Mouse (Mus musculus): ENCODE results near the gene Spns2.
"Not testable (repeated sequence)": the region's sequence is repeated elsewhere in the genome, so short reads cannot be mapped to it uniquely, and the experiment has no call there.

Spns2 gene

GRCm38 (mm10) chr11:72473540-72473939, 16.2 kb downstream of the Spns2 start:
- DNase-seq (ENCODE audit: low spot score), result no peak

DNA sequence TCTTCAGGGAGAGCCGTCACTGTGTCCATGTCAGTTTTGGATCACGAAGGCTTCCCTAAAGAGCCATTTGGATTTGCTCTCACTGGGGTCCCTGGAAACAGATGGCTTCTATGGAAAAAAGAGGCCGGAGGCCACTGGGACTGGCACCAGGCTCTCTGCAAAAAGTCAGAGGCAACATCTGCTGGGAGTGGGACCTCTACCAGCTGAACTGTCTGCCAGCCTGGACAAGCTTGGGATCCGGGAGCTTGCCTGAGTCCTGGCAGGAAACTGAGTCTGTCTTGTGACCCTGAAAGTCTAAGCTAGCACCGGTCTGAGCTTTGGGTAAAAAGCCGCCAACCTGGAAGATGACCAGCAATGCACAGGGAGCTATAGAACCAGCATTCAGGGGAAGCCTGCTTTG, 18.3 kb downstream of the Spns2 start:
- DNase-seq (ENCODE audit: low spot score), result no peak

DNA sequence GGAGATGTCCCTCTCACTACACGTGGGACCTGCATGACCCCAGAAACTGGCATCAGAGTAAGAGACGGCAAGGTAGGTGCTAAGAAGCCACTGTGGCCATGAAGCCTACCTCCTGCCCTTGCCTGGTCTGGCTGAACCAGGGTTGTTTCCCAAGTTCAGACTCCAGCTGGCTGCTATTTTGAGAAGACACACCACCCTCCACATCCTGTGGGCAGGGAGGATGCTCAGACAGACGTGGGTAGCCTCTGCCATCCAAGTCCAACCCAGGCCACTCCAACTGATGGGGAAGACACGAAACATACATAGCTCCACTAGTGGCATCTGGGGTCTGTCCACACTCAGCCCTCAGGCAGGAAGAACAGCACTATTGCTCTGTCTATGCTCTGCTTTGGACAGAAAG, 19.7 kb downstream of the Spns2 start:
- no peak for DNase-seq (ENCODE audit: low spot score)

DNA sequence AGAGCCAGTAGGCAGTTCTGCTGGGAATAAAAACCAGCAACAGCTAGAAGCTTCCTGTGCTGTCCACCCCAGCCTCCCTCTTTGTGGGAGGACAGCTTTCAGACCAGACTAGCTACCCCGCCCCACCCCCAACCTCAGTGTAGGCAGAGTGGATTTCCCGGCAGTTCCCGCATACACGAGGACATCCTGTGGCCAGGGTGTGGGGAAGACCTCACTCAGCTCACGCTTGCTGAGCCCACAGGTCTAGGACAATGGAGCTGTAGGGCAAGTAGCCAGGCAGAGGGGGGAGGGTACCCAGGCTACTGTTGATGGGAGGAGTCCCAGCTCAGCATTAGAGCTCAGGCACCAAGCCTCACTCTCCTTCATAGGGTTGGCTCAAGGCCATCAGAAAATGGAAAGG, 20.5 kb downstream of the Spns2 start:
- peak; percentile 74 for DNase-seq (ENCODE audit: low spot score)

DNA sequence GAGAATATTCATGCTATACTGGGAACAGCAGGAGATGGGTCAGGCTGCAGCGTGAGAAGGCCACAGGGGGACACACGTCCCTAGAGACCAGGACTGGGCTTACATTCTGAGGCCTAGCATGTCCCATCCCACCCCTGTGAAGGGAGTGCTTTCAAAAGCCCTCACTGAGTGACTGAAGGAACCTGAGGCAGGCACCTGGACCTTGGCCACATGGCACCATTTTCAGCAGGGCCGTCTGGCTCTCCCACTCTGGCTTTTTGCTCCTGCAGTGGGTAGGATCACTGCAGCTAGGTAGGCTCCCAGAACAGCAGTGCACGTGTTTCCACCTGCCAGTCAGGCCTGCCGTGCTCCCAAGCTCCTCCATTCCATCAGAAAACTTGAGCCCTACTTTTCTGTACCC, 21.2 kb downstream of the Spns2 start:
- no peak for DNase-seq (ENCODE audit: low spot score)

- peak; percentile 36 for DNase-seq (ENCODE audit: low spot score)
Measured at GRCm38 (mm10) chr11:72466694-72467507, 22.8 kb downstream of the Spns2 start.

GRCm38 (mm10) chr11:72465978-72466693, 23.6 kb downstream of the Spns2 start:
- DNase-seq (ENCODE audit: low spot score), result no peak

DNA sequence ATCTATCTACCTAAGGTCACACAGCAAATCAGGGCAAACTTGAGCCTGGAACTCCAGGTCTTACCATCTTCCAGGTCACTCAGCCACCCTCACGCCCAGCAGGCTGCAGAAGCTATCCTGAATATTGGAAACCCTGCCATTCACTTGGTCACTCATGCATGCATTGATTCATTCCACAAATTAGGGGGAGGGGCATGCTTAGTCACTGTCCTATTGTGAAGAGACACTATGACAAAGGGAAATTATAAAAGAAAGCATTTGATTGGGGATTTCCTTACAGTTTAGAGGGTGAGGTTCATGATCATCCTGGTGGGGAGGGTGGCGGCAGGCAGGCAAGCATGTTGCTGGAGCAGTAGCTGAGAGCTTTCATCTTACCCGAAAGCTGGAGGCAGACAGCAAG, 24.9 kb downstream of the Spns2 start:
- no peak for DNase-seq (ENCODE audit: low spot score)

GRCm38 (mm10) chr11:72461500-72461981, 28.2 kb downstream of the Spns2 start:
- no peak for DNase-seq (ENCODE audit: low spot score)

DNA sequence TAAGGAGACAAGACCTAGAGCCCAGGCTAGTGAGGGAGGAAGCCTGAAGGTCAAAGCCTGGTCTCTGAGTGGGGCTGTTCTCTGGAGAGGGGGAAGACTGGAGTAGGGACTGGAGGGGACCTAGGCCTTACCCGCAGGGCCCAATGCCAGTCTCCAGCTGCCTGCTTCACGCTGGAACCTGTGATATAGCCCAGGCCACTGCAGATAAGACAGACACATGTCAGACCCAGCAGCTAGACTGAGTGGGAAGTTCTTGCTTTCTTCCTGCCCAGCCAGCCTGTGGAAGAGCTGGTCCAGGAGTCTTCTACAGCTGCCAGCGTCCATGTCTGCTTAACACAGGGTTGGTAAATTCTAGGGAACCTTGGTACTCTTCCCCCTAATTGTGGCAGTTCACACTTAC, 31.2 kb downstream of the Spns2 start:
- no peak for DNase-seq (ENCODE audit: low spot score)

GRCm38 (mm10) chr11:72457995-72458496, 31.7 kb downstream of the Spns2 start:
- DNase-seq (ENCODE audit: low spot score), result no peak

GRCm38 (mm10) chr11:72455694-72456093, 34.0 kb downstream of the Spns2 start:
- DNase-seq (ENCODE audit: low spot score), result no peak

DNA sequence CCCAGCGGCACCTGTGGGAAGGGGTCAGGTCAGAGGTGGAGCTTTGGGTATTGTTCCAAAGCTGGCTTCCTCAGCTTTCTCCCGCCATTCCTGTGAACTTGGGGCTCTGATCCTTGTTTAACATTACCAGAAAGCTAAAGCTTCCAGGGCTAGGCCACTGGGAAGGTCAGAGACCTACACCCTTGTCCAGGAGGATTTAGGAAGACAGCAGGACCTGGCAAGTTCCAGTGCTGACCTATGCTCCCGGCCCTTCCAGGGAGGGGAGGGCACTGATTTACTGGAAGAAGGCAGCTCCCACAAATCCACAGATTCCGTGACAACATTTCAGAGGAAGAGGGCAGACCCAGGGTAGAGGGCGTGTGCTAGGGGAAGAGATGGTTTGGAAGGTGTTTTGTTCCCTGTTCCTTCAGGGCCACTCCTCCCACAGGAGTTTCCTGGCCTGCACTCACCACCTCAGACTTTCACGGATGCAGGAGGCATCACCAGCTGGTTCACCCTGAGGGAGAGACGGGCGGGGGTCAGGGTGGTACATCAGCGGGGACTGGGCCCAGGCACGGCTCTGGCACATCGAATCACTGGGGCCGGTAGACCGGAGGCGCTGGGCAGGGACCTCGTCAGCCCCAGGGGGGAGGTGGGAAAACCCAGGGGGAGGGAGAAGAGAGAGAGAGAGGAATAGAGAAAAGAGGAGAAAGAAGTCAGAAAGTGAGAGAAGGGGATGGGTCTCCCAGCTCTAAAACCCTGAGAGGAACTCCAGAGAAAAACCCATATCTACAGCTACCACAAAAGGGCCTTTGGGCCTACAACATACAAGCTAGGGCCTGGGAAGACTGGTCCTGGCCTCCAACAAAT, 36.4 kb downstream of the Spns2 start:
- DNase-seq (ENCODE audit: low spot score), result no peak

DNA sequence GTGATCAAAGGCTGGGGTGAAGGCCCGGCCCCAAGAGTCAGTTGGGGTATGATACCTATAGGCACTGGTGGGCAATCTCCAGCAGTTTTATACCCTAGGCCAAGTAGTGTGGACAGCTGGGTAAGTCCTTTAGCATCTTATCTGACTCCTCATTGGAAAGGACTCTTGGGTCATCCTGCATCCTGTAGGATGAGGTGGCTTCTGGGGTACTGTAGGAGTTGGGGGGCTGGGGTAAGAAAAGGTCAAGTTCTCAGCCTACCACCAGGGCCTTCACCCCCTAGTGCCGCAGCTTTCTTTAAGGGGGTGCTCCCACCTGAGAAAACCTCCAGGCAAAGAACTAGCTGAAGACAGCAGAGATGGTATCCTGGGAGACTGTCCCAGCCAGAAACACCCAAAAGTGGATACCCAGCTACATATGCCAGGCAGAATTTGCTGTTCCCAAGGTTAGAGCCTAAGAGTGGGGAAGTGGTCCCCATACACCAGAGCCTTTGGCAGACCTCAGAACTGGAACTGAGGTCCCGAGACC, 37.5 kb downstream of the Spns2 start:
- DNase-seq (ENCODE audit: low spot score), result no peak

GRCm38 (mm10) chr11:72447475-72447874, 42.2 kb downstream of the Spns2 start:
- no peak for DNase-seq (ENCODE audit: low spot score)

DNA sequence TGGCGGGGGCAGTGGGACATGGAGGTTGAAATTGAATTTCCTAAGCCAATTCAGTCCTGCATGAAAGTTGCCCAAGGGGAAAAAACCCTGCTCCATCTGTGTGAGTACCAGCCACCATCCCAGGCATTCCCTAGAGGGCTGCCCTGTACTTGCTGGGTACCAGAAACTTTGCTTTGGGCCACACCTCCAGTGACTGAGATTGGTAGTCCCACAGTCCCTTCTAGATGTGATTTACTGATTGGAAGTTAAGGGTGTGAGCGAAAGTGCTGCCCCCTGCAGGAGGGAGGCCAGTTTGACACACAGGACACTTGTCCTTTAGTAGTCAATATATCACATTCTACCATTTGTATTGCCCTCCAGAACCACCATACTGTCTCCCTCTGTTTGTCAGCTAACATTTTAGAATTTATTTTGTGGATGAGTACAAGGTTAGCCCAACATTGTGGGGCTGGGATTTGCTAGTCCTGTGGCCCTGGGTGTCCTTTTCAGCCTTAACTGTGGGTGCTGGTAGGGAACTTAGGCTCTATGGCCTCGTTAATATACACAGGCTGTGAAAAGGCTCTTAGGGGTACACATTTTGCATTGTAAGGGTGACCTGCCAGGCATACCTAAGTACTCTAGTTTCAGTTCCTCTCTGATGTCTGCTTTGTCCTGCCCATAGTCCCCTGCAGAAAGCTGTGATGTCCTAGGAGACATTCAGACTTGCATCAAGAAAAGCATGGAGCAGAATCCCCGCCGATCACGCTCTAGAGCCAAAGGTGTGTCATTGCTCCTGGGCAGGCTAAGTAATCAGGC, 43.2 kb downstream of the Spns2 start:
- no peak for DNase-seq (ENCODE audit: low spot score)

DNA sequence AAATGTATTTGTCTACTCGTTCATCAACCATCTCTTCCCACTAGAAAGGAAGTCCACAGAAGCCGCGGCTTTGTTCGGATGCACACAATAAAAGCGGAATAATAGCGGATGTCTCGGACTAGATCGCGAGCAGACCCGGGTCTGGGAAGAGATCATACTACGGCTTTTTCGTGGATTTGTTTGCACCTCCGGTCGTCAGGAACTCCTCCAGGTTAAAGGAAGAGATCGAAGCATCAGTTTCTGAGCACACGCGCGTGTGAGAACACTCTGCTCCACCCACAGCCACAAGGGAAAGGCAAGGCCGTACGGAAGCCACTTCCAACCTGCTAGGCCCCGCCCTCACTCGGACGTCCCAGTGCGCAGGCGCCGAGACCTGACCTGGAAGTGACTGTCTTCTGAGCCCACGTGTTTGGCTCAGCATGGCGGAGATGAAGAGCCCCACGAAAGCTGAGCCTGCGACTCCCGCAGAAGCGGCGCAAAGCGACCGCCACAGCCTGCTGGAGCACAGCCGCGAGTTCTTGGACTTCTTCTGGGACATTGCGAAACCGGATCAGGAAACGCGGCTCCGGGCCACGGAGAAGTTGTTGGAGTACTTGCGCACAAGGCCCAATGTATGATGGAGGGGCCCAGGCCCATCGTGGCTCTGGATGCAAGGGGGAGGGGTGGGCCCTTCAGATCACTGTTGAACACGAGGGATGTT, 48.6 kb downstream of the Spns2 start, which contains the start of gene Mybbp1a:
TSS of gene Mybbp1a (plus strand) at position 391 of the 700 bp plus-strand sequence.
- DNase-seq (ENCODE audit: low spot score), result peak; percentile 99

- not testable (repeated sequence) for DNase-seq (ENCODE audit: low spot score)
Measured at GRCm38 (mm10) chr11:72440597-72440964, 49.1 kb downstream of the Spns2 start.

DNA sequence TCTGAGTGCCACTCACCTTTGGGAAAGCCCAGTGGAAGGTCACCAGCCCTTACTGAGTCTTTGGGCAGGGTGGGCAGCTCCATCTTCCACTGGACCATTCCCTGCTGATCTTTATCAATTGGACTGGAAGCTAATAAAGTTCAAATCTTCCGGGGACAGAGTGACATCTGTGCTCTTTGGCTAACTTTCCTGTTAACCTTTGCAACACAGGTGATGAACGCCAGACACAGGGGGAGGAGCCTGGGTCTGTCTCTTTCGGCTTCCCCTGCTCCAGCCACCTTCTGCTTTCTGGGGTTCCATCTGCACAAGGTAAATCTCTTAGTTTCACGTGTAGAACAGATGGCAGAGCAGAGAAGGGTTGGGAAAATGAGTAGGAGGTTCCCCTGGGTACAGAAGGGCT, 51.3 kb downstream of the Spns2 start:
- no peak for DNase-seq (ENCODE audit: low spot score)

Data from ovary, postnatal 36 days (tissue).